Mouse (Mus musculus) urinary bladder, adult 2 months (tissue): Measurements from ENCODE around the gene Fgb. TPM values are rescaled to one million over a fixed set of nuclear protein-coding genes. Genes with fewer than 3 reads are reported as not detected.

Experiments used
- DNase-seq: peaks from one replicate; pipeline ENCODE4 v3.0.0; 2022; ENCODE audit warnings: low spot score
- polyA plus RNA-seq: library from polyadenylated mRNA; depleted of rRNA; stranded (reverse); fragments of >200 nt; gene quantifications from 2 replicates; pipeline ENCODE4 v1.2.3, GENCODE M21; 2012

The Fgb gene
- polyA plus RNA-seq, 1 experiment, result 0.01 TPM

DNA sequence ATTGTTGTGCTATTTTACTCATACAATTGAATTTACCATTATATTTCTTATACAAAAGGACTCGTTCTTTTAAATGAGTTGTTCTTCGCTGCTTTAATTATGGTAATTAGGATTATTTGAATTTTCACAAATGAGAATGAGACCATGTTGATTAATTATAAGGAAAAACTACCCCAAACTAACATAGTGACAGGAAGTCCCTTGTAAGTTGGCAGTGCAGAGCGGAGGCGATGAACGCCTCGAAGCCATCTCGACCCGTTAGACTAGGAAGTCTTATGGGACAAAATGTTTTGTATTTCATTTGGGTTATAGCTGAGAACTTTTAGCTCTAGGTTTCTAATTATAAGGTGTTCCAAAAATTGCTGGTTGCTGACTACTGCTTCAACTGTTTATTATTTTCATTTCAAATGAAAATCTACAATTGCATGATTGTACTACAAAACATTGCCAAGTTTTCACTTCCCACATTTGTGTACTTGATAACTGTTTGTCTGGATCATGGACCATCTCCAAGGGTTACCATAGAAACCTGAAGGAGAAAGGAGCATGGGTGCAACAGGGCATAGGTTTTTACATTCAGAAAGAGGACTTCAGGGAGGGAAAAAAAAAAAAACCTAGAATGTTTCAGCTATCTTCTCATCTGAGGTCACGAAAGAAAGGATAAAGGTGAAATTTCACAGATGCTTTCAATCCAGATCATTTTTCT lies 22.0 kb downstream of the Fgb start:
- no peak for DNase-seq

DNA sequence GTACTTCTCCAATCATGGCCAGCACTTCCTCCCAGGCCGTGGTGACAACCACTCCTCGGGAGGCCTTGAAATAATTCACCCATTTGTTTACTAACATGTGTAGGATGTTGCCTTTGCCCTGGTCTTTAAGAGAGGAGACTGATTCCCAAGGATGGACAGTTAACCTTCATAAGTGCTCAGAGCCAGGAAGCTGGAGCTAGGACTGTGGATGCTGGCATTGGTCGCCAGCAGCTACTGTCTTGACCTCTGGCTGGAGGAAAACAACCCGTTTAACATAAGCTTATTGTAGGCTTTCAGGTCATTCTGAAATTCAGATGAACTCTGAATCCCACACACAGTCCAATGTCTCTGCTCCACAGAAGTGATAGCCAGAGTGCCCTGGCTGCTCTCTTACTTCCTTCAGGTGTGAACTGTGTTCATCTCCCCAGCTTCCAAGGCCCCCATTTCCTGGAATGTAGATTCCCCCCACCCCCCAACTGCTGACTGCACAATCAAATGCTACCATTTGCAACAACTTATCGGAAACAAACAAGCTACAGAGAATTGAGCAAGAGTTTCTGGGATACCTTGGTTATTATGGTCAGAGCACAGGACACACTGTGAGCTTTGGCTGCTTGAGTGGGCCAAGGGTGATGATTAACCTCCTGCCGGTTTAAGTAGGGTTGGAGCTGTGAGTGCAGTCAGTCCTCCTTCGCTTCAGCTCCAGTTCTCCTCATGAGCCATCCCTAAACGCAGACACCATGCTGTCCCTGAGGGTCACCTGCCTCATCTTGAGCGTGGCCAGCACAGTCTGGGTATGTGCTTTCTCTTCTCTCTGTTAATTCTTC lies 24.0 kb downstream of the Fgb start, which contains the start of gene Fga:
Fga (plus strand) TSS at position 602 of the 827 bp plus-strand sequence.
- no peak for DNase-seq

DNA sequence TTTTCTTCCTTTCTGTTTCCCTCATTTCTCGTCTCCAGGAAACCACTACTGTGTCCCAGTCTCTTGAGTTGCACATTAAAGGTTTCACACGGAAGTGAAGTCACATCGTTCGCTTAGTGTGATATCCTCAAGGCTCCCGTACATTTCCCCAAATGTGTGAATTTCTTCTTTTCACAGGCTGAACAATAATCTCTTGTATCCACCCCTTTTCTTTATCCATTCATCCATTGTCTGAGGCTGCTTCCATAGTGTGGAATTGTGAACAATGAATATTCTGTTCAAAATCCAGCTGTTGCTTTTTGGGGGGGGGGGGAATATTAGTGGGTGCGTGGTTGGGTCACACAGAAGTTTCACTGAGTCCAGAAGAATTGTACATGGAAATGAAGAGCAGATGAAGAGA lies 24.6 kb downstream of the Fgb start:
- DNase-seq, result no peak

DNA sequence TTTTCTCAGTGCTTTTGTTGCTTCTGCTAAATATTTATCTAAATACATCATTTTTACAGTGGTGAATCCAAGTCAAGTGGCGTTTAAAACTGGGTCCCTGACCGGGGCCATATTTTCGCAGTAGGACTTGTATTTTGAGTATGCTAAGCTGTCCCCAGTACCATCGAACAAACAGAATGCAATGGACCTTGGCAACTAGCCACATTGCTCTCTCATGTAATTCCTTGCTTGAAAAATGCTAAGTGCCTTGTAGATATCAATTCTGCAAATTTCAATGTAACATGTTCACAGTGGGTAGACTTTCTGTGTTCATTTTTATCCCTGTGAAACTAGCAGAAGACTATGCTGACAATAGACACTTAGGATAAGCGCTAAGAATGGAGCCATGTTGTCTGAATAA lies 28.5 kb downstream of the Fgb start:
- no peak for DNase-seq

DNA sequence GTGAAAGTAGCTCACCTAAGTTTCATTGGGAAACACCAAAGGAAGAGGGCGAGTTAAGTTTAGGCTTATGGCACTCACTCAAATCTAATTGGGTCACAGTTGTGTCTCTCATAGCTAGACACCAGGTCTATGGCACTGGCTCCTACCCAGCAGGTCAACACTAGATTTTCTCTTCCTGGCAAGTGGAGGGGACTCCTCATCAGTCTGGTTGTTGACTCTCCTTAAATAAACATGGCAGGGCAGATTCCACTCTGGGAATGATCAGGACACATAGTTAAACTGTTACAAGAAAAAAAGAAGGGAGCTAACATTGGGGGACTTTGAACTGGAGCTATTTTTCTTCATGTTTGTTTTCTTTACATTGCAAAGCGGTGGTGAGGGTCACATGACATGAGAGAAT lies 29.3 kb downstream of the Fgb start:
- DNase-seq, result no peak

DNA sequence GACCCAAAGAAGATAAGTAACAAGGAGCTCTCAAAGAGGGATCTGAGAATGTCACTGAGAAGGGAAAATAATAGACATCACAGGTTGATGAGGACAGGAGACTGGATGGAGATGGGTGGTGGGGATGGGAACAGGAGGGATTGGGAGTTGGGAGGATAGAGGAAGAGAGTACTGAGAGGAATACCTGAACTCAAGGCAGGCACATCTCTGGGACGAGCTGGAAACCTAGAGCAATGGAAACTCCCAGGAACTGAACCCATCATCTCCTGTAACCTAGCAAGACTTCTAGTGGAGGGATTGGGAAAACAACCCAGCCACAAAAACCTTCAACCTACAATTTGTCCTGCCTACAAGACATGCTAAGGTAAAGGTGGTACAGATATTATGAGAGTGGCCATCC lies 33.4 kb downstream of the Fgb start:
- no peak for DNase-seq

DNA sequence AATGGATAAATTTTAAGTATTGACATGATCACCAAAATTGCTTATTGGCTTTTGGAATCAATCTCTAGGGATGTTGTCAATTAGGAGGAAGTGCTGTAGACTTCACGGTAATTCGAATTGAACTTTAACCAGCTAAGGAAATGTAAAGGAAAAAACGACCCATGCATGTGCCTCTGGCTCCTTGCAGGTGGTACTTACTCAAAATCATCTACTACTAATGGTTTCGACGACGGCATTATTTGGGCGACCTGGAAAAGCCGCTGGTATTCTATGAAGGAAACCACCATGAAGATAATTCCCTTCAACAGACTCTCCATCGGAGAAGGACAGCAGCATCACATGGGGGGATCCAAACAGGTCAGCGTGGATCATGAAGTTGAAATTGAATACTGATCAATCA lies 35.7 kb downstream of the Fgb start:
- no peak for DNase-seq

DNA sequence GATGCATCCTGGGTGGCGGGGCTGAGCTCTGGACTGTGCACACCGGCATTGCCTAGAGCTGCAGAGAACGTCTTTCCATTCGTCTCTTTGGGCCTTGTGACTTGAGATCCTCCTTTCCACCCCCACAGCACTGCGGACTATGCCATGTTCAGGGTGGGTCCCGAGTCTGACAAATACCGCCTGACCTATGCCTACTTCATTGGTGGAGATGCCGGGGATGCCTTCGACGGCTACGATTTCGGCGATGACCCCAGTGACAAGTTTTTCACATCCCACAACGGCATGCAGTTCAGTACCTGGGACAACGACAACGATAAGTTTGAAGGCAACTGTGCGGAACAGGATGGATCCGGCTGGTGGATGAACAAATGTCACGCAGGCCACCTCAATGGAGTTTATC lies 37.0 kb downstream of the Fgb start:
- DNase-seq, result no peak

DNA sequence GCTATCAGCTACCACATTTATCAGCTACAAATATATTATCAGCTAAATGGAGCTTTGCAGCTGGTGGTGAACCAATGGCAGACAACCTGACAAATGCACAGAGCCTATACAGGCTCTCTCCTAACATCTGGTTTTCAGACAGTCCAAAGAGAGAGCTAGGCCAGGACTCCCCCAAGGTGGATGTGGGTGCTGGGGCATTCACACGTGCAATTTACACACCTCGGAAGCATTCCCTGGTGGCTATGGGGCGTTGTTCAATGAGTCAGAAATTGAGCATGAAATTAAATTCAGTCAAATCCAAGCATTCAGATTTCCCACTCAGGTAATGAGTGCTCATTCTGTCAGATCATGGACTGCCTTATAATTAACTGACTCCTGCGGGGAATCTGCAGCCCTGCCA lies 38.1 kb downstream of the Fgb start:
- no peak for DNase-seq

DNA sequence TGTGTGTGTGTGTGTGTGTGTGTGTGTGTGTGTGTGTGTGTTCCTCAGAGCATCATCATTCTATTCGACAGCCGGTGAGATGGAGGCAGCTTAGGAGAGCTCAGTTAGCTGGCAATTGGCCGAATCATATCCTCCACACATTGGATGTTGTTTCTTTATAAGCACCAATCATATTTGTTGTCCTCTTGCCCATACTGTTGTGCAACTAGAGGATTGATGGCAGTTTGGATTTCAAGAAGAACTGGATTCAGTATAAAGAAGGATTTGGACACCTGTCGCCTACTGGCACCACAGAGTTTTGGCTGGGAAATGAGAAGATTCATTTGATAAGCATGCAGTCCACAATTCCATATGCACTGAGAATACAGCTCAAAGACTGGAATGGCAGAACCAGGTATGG lies 38.5 kb downstream of the Fgb start:
- DNase-seq, result no peak

DNA sequence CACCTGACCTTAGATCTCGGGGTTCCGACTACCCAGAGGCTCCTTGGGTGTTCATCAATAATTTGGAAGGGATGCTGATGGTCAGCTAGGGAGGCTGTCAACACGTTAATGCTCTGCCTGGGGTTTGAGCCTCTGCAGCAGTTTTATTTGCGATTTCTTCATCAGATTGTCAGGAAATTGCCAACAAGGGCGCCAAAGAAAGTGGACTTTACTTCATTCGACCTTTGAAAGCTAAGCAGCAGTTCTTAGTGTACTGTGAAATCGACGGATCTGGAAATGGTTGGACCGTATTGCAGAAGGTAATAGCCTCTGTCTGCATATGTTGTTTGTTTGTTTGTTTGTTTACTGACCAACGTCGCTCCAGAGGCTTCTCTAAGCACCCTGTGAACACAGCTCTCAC lies 39.4 kb downstream of the Fgb start:
- DNase-seq, result no peak

DNA sequence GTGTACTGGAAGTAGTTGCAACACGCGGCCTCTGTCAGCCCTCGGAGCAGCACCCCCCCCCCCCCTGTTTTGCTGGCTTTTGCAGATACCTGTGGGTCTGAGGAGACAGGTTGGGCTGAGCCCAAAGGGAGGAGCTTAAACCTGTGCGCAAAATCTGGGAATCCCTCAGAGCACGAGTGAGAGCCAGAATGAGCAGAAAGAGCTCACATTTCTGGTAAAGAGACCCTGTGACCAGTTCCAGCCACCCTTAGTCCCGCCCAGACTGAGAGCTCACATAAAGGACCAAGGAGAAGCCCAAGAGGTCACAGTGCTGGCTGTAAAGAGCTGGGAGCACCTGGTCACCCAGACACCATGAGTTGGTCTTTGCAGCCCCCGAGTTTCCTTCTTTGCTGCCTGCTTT lies 42.1 kb downstream of the Fgb start, which contains the start of gene Fgg:
Fgg (plus strand) TSS at position 168 of the 400 bp plus-strand sequence.
- DNase-seq, result no peak

DNA sequence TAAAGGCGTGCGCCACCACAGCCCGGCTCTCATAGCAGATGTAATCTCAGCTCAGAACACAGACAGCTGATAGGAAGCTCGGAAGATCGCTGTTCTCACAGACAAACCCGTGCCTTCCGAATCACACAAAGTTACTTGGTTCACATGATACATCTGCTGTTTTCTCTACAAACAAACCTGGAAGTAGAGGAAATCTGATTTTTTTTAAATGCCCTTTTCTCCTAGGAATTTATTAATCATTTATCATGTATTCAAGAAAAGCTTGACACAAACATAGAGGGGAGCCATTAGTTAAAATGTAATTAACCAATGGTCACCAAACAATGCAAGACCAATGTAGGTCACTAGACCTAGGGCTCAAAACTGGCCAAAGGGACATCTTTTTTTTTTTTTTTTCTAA lies 44.9 kb downstream of the Fgb start:
- no peak for DNase-seq

DNA sequence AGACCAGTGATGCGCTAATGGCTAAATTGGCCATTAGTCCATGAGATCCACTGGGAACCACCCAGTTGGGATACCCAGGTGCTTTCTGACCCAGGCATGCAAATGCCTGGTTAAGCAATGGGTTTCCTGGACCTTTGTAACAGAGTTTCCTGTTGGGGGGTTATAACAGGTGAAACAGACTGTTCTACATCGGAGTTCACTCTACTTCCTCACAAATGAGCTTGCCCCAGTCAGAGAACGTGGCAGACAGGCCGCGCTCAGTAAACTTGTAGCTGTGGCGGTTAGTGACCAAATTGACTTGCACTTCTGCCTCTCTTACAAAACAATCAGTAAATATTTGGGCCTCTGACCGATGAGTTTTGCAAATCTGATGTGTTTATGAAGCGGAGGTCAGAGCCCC lies 46.6 kb downstream of the Fgb start:
- no peak for DNase-seq

DNA sequence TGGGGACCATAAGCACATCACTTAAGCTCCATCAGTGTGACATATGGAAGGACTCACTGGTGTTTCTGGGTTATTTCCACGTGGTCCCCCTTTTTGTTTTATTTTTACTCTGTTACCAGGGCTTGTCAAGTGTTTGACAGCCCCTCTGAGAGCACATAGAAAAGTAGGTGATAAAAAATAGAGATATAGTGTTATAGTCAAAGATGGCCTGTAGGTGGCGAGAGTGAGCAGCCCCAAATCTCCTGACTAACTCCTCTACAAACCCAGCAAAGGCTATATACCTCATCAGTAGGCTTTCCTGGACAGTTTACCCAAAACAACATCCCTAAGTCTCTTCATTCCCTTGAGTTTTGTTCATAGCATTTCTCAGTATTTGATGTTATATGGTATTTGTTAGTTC lies 47.5 kb downstream of the Fgb start:
- no peak for DNase-seq

DNA sequence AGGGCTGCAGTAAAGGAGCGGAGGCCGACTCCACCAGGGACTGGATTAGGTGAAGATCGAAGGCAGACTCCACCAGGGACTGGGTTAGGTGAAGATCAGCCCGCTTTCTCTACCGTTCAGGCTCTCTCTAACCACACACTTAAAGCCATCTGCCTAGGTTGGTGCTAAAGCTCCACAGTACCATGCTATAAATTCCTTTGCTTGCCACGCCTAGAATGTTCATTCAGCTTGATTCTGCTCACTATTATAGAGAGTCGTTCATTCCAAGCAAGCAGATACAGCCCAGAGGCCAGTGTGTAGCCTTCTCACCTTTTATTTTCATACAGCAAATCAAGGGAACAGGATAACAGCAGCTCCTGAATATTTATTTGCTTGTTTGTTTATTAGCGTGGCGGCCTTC lies 49.7 kb downstream of the Fgb start:
- DNase-seq, result no peak

DNA sequence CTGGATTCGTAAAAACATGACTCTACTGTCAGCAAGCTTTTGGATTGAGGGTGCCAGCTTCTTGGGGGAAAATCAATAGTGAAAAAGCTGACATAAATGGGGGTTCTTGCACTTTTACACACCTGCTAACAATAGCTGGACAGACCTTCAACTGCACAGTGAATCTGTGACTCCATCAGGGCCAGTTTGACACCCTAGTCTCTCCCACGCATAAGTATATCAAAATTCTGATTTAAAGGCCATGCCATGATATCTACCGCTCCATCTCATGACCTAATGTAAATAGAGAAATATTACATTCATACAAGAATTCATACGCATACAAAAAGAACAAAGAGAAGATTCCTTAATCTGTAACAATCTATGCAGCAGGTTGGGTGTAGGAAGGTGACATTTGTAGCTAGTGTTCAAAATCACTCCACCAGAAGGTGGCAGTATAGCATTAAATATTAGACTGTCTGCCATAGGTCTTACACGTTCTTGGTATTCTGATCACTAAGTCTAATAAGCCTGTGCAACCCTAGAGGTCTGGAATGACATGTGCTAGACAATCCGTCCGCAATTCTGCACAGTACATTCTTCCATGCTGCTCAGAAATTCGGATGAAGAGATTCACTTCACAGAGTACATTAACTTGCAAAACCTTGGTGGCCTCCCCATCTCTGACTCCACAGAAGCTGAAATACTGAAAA lies 50.7 kb downstream of the Fgb start:
- DNase-seq, result no peak

DNA sequence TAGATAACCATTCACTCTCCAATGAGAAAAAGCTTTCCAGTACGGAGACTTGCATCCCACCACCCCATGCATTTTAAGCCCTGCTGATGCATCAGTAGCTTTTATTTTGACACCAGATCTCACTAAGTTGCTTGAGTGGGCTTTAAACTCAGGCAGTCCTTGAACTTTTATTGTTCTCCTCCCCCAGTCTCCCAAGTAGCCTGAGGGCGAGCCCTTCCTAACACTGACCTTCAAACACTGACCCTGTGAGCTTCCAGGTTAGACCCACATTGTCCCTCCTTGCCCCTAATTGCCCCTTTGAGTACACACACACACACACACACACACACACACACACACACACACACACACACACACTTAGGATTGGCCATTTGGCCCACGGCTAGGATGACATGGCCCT lies 53.0 kb downstream of the Fgb start:
- no peak for DNase-seq

DNA sequence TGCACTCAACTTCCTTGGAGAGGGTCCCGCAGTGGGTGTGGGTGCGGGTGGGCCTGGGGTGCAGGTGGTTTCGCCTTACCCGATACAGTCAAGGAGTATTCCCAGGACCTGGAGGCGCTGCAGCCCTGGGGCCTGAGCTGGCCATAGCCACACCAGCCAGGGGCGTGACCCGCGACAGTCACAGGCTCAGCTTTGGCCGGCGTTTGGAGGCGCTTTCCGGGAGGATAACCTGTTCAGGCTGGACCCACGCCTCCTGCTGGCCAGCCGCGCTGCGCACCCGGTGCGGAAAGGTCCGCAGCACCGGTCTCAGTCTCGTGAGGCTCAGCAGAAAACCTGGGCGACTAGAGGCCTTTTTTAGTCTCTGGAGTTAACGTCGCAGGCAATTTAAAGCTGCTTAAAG lies 54.3 kb downstream of the Fgb start:
- peak; percentile 41 for DNase-seq

DNA sequence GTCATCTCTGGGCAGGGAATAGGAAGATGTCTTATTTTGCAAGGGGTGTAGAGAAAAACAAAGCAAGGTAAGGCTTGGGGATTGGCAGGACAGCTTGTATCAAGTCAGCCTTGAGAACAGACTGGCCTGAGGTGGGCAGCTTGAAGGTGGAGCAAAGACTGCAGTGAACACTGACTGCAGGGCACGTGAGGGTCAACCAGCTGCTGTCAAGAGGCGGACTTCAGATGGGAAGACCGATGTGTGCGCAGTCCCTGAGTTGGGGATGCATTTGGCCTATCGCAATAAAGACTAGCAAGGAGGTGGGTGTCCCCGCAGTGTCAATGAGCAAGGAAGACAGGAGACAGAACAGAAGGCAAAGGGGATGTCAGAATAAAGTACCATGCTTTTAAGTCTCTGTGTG lies 56.7 kb downstream of the Fgb start:
- DNase-seq, result no peak

DNA sequence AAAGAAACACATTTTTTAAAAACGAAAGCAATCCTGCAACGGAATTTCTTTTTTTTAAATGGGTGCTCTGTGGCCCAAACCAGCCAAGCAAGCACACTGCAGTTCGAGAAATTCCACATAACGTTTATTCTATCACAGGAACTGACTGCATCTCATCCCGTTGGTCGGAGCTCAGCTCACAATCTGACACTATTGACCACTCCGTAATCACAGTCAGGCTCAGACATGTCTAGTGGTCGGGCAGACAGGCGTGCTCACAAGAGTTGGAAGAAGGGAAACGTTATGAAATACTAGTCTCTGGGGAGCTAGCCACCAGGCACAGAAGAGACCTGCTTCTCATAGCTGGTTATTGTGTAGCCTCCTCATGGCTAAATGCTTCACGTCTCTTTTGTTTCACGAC lies 57.7 kb downstream of the Fgb start:
- DNase-seq, result no peak
